Mouse (Mus musculus) lung, postnatal 0 days (tissue): ENCODE data around the gene Rin1. TPM values are rescaled to one million over a fixed set of nuclear protein-coding genes. Genes with fewer than 3 reads are reported as not detected.

Experiments
- ATAC-seq: fragments of 200-750 bp; cut with Nextera tagmentation; 2 replicates; pipeline ENCODE4 v1.8.0; 2017; ENCODE audit warnings: moderate library complexity
- DNase-seq: peaks from one replicate; pipeline ENCODE4 v3.0.0-alpha.2; 2016; ENCODE audit warnings: low spot score
- H3K27ac ChIP-seq: fragments of 300-500 bp; sonication (generic); 2 replicates; pipeline ENCODE4 v1.5.1; 2014; ENCODE audit warnings: antibody characterized with exemption, mild to moderate bottlenecking, low read length, mixed read lengths
- H3K27me3 ChIP-seq: fragments of 300-500 bp; sonication (generic); replicated peaks from 2 replicates; pipeline ENCODE4 v1.6.1; 2014; ENCODE audit warnings: low read length, mixed read lengths; ENCODE audit not compliant: insufficient read depth
- H3K36me3 ChIP-seq: fragments of 300-500 bp; sonication (generic); 2 replicates; pipeline ENCODE4 v1.6.1; 2014; ENCODE audit warnings: low read length, mixed read lengths; ENCODE audit not compliant: insufficient read depth
- H3K4me1 ChIP-seq: fragments of 300-500 bp; sonication (generic); 2 replicates; pipeline ENCODE4 v1.6.1; 2014; ENCODE audit warnings: antibody characterized with exemption, low read depth, low read length, mixed read lengths; ENCODE audit not compliant: insufficient read depth
- H3K4me2 ChIP-seq: fragments of 300-500 bp; sonication (generic); replicated peaks from 2 replicates; pipeline ENCODE4 v1.6.1; 2014; ENCODE audit warnings: low read depth, mild to moderate bottlenecking, low read length, moderate library complexity, mixed read lengths
- H3K4me3 ChIP-seq: fragments of 300-500 bp; sonication (generic); 2 replicates; pipeline ENCODE4 v1.5.1; 2014; ENCODE audit warnings: low read depth, low read length
- H3K9ac ChIP-seq: fragments of 300-500 bp; sonication (generic); replicated peaks from 2 replicates; pipeline ENCODE4 v1.6.1; 2014; ENCODE audit warnings: low read depth, mild to moderate bottlenecking
- H3K9me3 ChIP-seq: fragments of 300-500 bp; sonication (generic); 2 replicates; pipeline ENCODE4 v1.6.1; 2016; ENCODE audit warnings: low read length, mixed read lengths
- CTCF ChIP-seq: IDR thresholded peaks from 2 replicates; pipeline ENCODE4 v1.5.1; 2016; ENCODE audit warnings: antibody characterized with exemption, mild to moderate bottlenecking
- EP300 ChIP-seq: IDR thresholded peaks from 2 replicates; pipeline ENCODE4 v1.6.1; 2016; ENCODE audit warnings: antibody characterized with exemption, mild to moderate bottlenecking, control low read depth
- WGBS: fragments of 180-500 bp; shearing (Covaris S2); extraction: QIAGEN DNeasy Blood & Tissue Kit; methylation state at CpG from one replicate; pipeline ENCODE4 v1.1.7; 2014; 5-methylcytosine and 5-hydroxymethylcytosine counted together
- polyA plus RNA-seq: library from polyadenylated mRNA; unstranded; fragments of >200 nt; fragmentation: Nextera tagmentation; extraction: Ambion mirVana; gene quantifications from 2 replicates; pipeline ENCODE4 v1.2.1, GENCODE M21; 2015

Gene Rin1
- polyA plus RNA-seq, 1 experiment from 2014 or later: 1.7 TPM

- TF ChIP-seq EP300 (no peak), CTCF (no peak)
- peak; percentile 64 for ATAC-seq
- Histone ChIP-seq H3K9me3 (no peaks in the 10 kb centered on the region), H3K36me3 (no peaks in the 10 kb centered on the region), H3K4me1 (peaks cover 13% of the 10 kb centered on the region; the same call in 1 of the 2 replicates), H3K4me2 (0 out of 2 replicates have a peak overlapping the region, but pooled peaks have one; percentile 5), H3K27ac (peak overlapping the region; percentile 66), H3K9ac (no peak overlapping the region), H3K4me3 (no peak overlapping the region), H3K27me3 (no peaks in the 10 kb centered on the region)
- peak; percentile 59 for DNase-seq
- 16% methylated on average over 10 of the region's 10 CpGs for WGBS
Observed at GRCm38 (mm10) chr19:5058801-5059771, 8.8 kb downstream of the Rin1 start.

GRCm38 (mm10) chr19:5060365-5061330, 10.4 kb downstream of the Rin1 start:
- Histone ChIP-seq H3K9ac (no peak overlapping the region), H3K9me3 (no peaks in the 10 kb centered on the region), H3K36me3 (no peaks in the 10 kb centered on the region), H3K27me3 (no peaks in the 10 kb centered on the region), H3K4me3 (no peak overlapping the region), H3K4me1 (peaks cover 13% of the 10 kb centered on the region; the same call in 1 of the 2 replicates), H3K27ac (peak overlapping the region; percentile 38; the same call in 1 of the 2 replicates), H3K4me2 (no peak overlapping the region)
- DNase-seq: peak; percentile 58
- TF ChIP-seq EP300: no peak
- no peak for TF ChIP-seq CTCF
- WGBS: 27% methylated on average over 5 of the region's 5 CpGs
- peak; percentile 32 for ATAC-seq

GRCm38 (mm10) chr19:5062041-5062440, 11.8 kb downstream of the Rin1 start:
- ATAC-seq: no peak
- H3K4me1 ChIP-seq: peaks cover 16% of the 10 kb centered on the region; the same call in 1 of the 2 replicates
- H3K4me2 ChIP-seq: no peak overlapping the region
- 66% methylated on average over 5 of the region's 5 CpGs for WGBS
- TF ChIP-seq EP300: no peak
- no peak for TF ChIP-seq CTCF
- no peak overlapping the region for H3K9ac ChIP-seq
- no peak overlapping the region for H3K27ac ChIP-seq
- no peaks in the 10 kb centered on the region for H3K9me3 ChIP-seq
- no peaks in the 10 kb centered on the region for H3K36me3 ChIP-seq
- no peak overlapping the region for H3K4me3 ChIP-seq
- H3K27me3 ChIP-seq: no peaks in the 10 kb centered on the region
- DNase-seq: no peak

- no peak for DNase-seq
- Histone ChIP-seq H3K9me3 (no peaks in the 10 kb centered on the region), H3K36me3 (no peaks in the 10 kb centered on the region), H3K4me2 (no peak overlapping the region), H3K27me3 (no peaks in the 10 kb centered on the region), H3K9ac (no peak overlapping the region), H3K4me1 (peaks cover 19% of the 10 kb centered on the region; the same call in 1 of the 2 replicates), H3K4me3 (no peak overlapping the region), H3K27ac (no peak overlapping the region)
- 67% methylated on average over 6 of the region's 6 CpGs for WGBS
- TF ChIP-seq EP300 (no peak), CTCF (no peak)
- no peak for ATAC-seq
Observed at GRCm38 (mm10) chr19:5062446-5062845, 12.2 kb downstream of the Rin1 start.

- no peaks in the 10 kb centered on the region for H3K36me3 ChIP-seq
- no peak overlapping the region for H3K9ac ChIP-seq
- H3K4me3 ChIP-seq: no peak overlapping the region
- no peak overlapping the region for H3K27ac ChIP-seq
- no peaks in the 10 kb centered on the region for H3K9me3 ChIP-seq
- 0 out of 2 replicates have a peak, but pooled peaks cover 11% of the 10 kb centered on the region for H3K27me3 ChIP-seq
- ATAC-seq (no peak), DNase-seq (peak; percentile 44)
- 26% methylated on average over 7 of the region's 7 CpGs for WGBS
- TF ChIP-seq CTCF: no peak
- no peak for TF ChIP-seq EP300
- H3K4me1 ChIP-seq: peaks cover 22% of the 10 kb centered on the region; the same call in 1 of the 2 replicates
- H3K4me2 ChIP-seq: no peak overlapping the region
Observed at GRCm38 (mm10) chr19:5065104-5065503, 14.8 kb downstream of the Rin1 start.
